Mouse (Mus musculus): ENCODE data around the gene Spata32. TPM values are rescaled to one million over a fixed set of nuclear protein-coding genes. Genes with fewer than 3 reads are reported as not detected.

Spata32 gene
- polyA plus RNA-seq, 1 experiment from 2014 or later, result not detected

GRCm38 (mm10) chr11:103174891-103175391 is 43.3 kb downstream of the Spata32 start:
- H3K36me3 ChIP-seq (ENCODE audit: insufficient read depth, low read length), result no peaks in the 10 kb centered on the region
- H3K4me1 ChIP-seq (ENCODE audit: insufficient read depth, low read depth, low read length), result 0 out of 2 replicates have a peak, but pooled peaks cover 2% of the 10 kb centered on the region
- WGBS, result 43% methylated on average over 8 of the region's 8 CpGs
- no peak overlapping the region for H3K9ac ChIP-seq (replicated peaks; ENCODE audit: low read depth)
- no peak overlapping the region for H3K4me3 ChIP-seq (ENCODE audit: low read depth, low read length)
- no peak for TF ChIP-seq CTCF (IDR thresholded peaks at IDR 0.05)
- TF ChIP-seq EP300 (IDR thresholded peaks at IDR 0.05), result no peak
- H3K4me2 ChIP-seq (replicated peaks; ENCODE audit: low read depth, low read length), result no peak overlapping the region; the same call in 1 of the 2 replicates
- peak; percentile 53 for ATAC-seq
- DNase-seq (ENCODE audit: low spot score), result peak; percentile 55
- peaks cover 19% of the 10 kb centered on the region for H3K27me3 ChIP-seq (replicated peaks; ENCODE audit: insufficient read depth, low read length)
- no peak overlapping the region for H3K27ac ChIP-seq (ENCODE audit: low read length)
- no peaks in the 10 kb centered on the region for H3K9me3 ChIP-seq (ENCODE audit: low read length)

GRCm38 (mm10) chr11:103174411-103174832 is 43.8 kb downstream of the Spata32 start:
- Histone ChIP-seq H3K4me1 (ENCODE audit: insufficient read depth, low read depth, low read length) (0 out of 2 replicates have a peak, but pooled peaks cover 2% of the 10 kb centered on the region), H3K36me3 (ENCODE audit: insufficient read depth, low read length) (no peaks in the 10 kb centered on the region), H3K9me3 (ENCODE audit: low read length) (no peaks in the 10 kb centered on the region), H3K27ac (ENCODE audit: low read length) (no peak overlapping the region), H3K9ac (replicated peaks; ENCODE audit: low read depth) (no peak overlapping the region), H3K4me3 (ENCODE audit: low read depth, low read length) (no peak overlapping the region), H3K4me2 (replicated peaks; ENCODE audit: low read depth, low read length) (peak overlapping the region; percentile 8; the same call in 1 of the 2 replicates), H3K27me3 (replicated peaks; ENCODE audit: insufficient read depth, low read length) (peaks cover 19% of the 10 kb centered on the region)
- DNase-seq (ENCODE audit: low spot score) (no peak), ATAC-seq (no peak)
- TF ChIP-seq EP300 (IDR thresholded peaks at IDR 0.05) (no peak), CTCF (IDR thresholded peaks at IDR 0.05) (no peak)
- WGBS, result 70% methylated on average over 5 of the region's 5 CpGs

- peaks cover 19% of the 10 kb centered on the region for H3K27me3 ChIP-seq (replicated peaks; ENCODE audit: insufficient read depth, low read length)
- WGBS, result 89% methylated on average over 11 of the region's 11 CpGs
- TF ChIP-seq CTCF (IDR thresholded peaks at IDR 0.05), result no peak
- TF ChIP-seq EP300 (IDR thresholded peaks at IDR 0.05), result no peak
- no peaks in the 10 kb centered on the region for H3K9me3 ChIP-seq (ENCODE audit: low read length)
- H3K9ac ChIP-seq (replicated peaks; ENCODE audit: low read depth), result no peak overlapping the region
- H3K36me3 ChIP-seq (ENCODE audit: insufficient read depth, low read length), result no peaks in the 10 kb centered on the region
- no peak overlapping the region; the same call in 1 of the 2 replicates for H3K4me3 ChIP-seq (ENCODE audit: low read depth, low read length)
- no peak overlapping the region for H3K27ac ChIP-seq (ENCODE audit: low read length)
- H3K4me1 ChIP-seq (ENCODE audit: insufficient read depth, low read depth, low read length), result 0 out of 2 replicates have a peak, but pooled peaks cover 2% of the 10 kb centered on the region
- no peak for ATAC-seq
- DNase-seq (ENCODE audit: low spot score), result no peak
- peak overlapping the region; percentile 8; the same call in 1 of the 2 replicates for H3K4me2 ChIP-seq (replicated peaks; ENCODE audit: low read depth, low read length)
These were observed 44.4 kb downstream of the Spata32 start for GRCm38 (mm10) chr11:103173771-103174344.

GRCm38 (mm10) chr11:103173041-103173770 is 45.0 kb downstream of the Spata32 start:
- no peak for DNase-seq (ENCODE audit: low spot score)
- H3K9me3 ChIP-seq (ENCODE audit: low read length), result no peaks in the 10 kb centered on the region
- peaks cover 19% of the 10 kb centered on the region for H3K27me3 ChIP-seq (replicated peaks; ENCODE audit: insufficient read depth, low read length)
- H3K4me2 ChIP-seq (replicated peaks; ENCODE audit: low read depth, low read length), result peak overlapping the region; percentile 14; the same call in 1 of the 2 replicates
- WGBS, result 73% methylated on average over 7 of the region's 7 CpGs
- ATAC-seq, result no peak
- no peak overlapping the region for H3K9ac ChIP-seq (replicated peaks; ENCODE audit: low read depth)
- TF ChIP-seq EP300 (IDR thresholded peaks at IDR 0.05) (no peak), CTCF (IDR thresholded peaks at IDR 0.05) (no peak)
- H3K4me1 ChIP-seq (ENCODE audit: insufficient read depth, low read depth, low read length), result 0 out of 2 replicates have a peak, but pooled peaks cover 2% of the 10 kb centered on the region
- no peaks in the 10 kb centered on the region for H3K36me3 ChIP-seq (ENCODE audit: insufficient read depth, low read length)
- H3K4me3 ChIP-seq (ENCODE audit: low read depth, low read length), result no peak overlapping the region; the same call in 1 of the 2 replicates
- H3K27ac ChIP-seq (ENCODE audit: low read length), result no peak overlapping the region

- Histone ChIP-seq H3K9ac (replicated peaks; ENCODE audit: low read depth) (no peak overlapping the region), H3K27ac (ENCODE audit: low read length) (no peak overlapping the region), H3K9me3 (ENCODE audit: low read length) (no peaks in the 10 kb centered on the region), H3K27me3 (replicated peaks; ENCODE audit: insufficient read depth, low read length) (peaks cover 19% of the 10 kb centered on the region), H3K4me1 (ENCODE audit: insufficient read depth, low read depth, low read length) (0 out of 2 replicates have a peak, but pooled peaks cover 2% of the 10 kb centered on the region), H3K36me3 (ENCODE audit: insufficient read depth, low read length) (no peaks in the 10 kb centered on the region), H3K4me2 (replicated peaks; ENCODE audit: low read depth, low read length) (peak overlapping the region; percentile 14; the same call in 1 of the 2 replicates), H3K4me3 (ENCODE audit: low read depth, low read length) (no peak overlapping the region)
- TF ChIP-seq CTCF (IDR thresholded peaks at IDR 0.05) (no peak), EP300 (IDR thresholded peaks at IDR 0.05) (no peak)
- no peak for DNase-seq (ENCODE audit: low spot score)
- no peak for ATAC-seq
- 70% methylated on average over 6 of the region's 6 CpGs for WGBS
These were observed 45.7 kb downstream of the Spata32 start for GRCm38 (mm10) chr11:103172392-103173040.

Data from lung, postnatal 0 days (tissue).